Mouse (Mus musculus): ENCODE results near the gene Mettl8. TPM values are rescaled to one million over a fixed set of nuclear protein-coding genes. Genes with fewer than 3 reads are reported as not detected.

Gene Mettl8
- polyA plus RNA-seq, 1 experiment = 13.4 TPM

- no peak for TF ChIP-seq POLR2A (IDR thresholded peaks at IDR 0.05; ENCODE audit: extremely low read depth, insufficient read depth, low read length)
- no peak for TF ChIP-seq CTCF (IDR thresholded peaks at IDR 0.05; ENCODE audit: extremely low read depth, insufficient read depth, low read length)
- Histone ChIP-seq H3K4me1 (ENCODE audit: control insufficient read depth, insufficient read depth, low read length) (no peaks in the 10 kb centered on the region; the same call in 1 of the 2 replicates), H3K27ac (ENCODE audit: insufficient read depth, low read length) (no peak overlapping the region), H3K4me3 (ENCODE audit: insufficient read depth, low read length) (no peak overlapping the region)
Observed at GRCm38 (mm10) chr2:70970158-70970741, 85.1 kb downstream of the Mettl8 start.

DNA sequence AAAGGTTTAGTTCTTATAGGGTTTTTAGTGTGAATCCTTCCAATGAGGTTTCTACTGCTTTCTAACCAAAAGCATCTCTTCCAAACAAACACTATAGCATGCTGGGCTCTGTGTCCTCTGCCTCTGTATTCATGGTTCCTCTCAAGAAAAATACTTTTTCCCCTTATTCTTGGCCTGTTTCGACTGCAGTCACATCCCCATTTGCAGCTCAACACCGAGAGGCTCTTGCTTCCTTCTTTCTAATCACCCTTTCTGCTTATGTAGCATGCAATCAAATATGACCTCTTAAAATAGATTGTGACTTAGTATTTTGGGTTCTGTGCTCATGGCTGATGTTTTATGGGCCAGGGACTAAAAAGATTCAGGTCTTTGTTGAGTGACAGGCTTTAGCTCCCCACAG, 87.1 kb downstream of the Mettl8 start:
- no peak for TF ChIP-seq CTCF (IDR thresholded peaks at IDR 0.05; ENCODE audit: extremely low read depth, insufficient read depth, low read length)
- no peak for TF ChIP-seq POLR2A (IDR thresholded peaks at IDR 0.05; ENCODE audit: extremely low read depth, insufficient read depth, low read length)
- H3K4me1 ChIP-seq (ENCODE audit: control insufficient read depth, insufficient read depth, low read length) = no peaks in the 10 kb centered on the region
- H3K27ac ChIP-seq (ENCODE audit: insufficient read depth, low read length) = no peak overlapping the region
- H3K4me3 ChIP-seq (ENCODE audit: insufficient read depth, low read length) = no peak overlapping the region

GRCm38 (mm10) chr2:70967216-70967615, 88.2 kb downstream of the Mettl8 start:
- TF ChIP-seq POLR2A (IDR thresholded peaks at IDR 0.05; ENCODE audit: extremely low read depth, insufficient read depth, low read length) (no peak), CTCF (IDR thresholded peaks at IDR 0.05; ENCODE audit: extremely low read depth, insufficient read depth, low read length) (no peak)
- no peak overlapping the region for H3K4me3 ChIP-seq (ENCODE audit: insufficient read depth, low read length)
- H3K27ac ChIP-seq (ENCODE audit: insufficient read depth, low read length) = no peak overlapping the region
- no peaks in the 10 kb centered on the region for H3K4me1 ChIP-seq (ENCODE audit: control insufficient read depth, insufficient read depth, low read length)

- Histone ChIP-seq H3K27ac (ENCODE audit: insufficient read depth, low read length) (no peak overlapping the region), H3K4me3 (ENCODE audit: insufficient read depth, low read length) (no peak overlapping the region), H3K4me1 (ENCODE audit: control insufficient read depth, insufficient read depth, low read length) (peaks cover 4% of the 10 kb centered on the region; the same call in 1 of the 2 replicates)
- TF ChIP-seq CTCF (IDR thresholded peaks at IDR 0.05; ENCODE audit: extremely low read depth, insufficient read depth, low read length) = no peak
- TF ChIP-seq POLR2A (IDR thresholded peaks at IDR 0.05; ENCODE audit: extremely low read depth, insufficient read depth, low read length) = no peak
Observed at GRCm38 (mm10) chr2:70964809-70965208, 90.6 kb downstream of the Mettl8 start.

DNA sequence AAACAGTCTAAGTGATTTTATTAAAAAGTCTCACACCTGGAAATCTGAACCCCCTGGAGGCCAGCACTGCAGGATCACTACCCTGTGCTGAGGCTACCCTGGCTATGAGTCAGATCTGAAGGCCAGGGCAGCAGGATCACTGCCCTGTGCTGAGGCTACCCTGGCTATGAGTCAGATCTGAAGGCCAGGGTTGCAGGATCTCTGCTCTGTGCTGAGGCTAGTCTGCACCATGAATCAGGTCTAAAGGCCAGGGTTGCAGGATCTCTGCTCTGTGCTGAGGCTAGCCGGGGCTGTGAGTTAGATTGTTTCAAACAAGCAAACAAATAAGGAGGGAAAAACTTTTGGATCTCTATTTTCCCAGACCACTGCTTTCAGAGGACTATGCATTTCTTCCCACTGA, 92.5 kb downstream of the Mettl8 start:
- no peak for TF ChIP-seq CTCF (IDR thresholded peaks at IDR 0.05; ENCODE audit: extremely low read depth, insufficient read depth, low read length)
- no peak for TF ChIP-seq POLR2A (IDR thresholded peaks at IDR 0.05; ENCODE audit: extremely low read depth, insufficient read depth, low read length)
- Histone ChIP-seq H3K27ac (ENCODE audit: insufficient read depth, low read length) (no peak overlapping the region), H3K4me3 (ENCODE audit: insufficient read depth, low read length) (no peak overlapping the region), H3K4me1 (ENCODE audit: control insufficient read depth, insufficient read depth, low read length) (peaks cover 8% of the 10 kb centered on the region)

GRCm38 (mm10) chr2:70961086-70961941, 94.1 kb downstream of the Mettl8 start:
- no peak for TF ChIP-seq CTCF (IDR thresholded peaks at IDR 0.05; ENCODE audit: extremely low read depth, insufficient read depth, low read length)
- Histone ChIP-seq H3K27ac (ENCODE audit: insufficient read depth, low read length) (peak overlapping the region; percentile 62; the same call in 1 of the 2 replicates), H3K4me1 (ENCODE audit: control insufficient read depth, insufficient read depth, low read length) (peaks cover 10% of the 10 kb centered on the region), H3K4me3 (ENCODE audit: insufficient read depth, low read length) (no peak overlapping the region)

GRCm38 (mm10) chr2:70960090-70960489, 95.3 kb downstream of the Mettl8 start:
- Histone ChIP-seq H3K27ac (ENCODE audit: insufficient read depth, low read length) (no peak overlapping the region), H3K4me3 (ENCODE audit: insufficient read depth, low read length) (no peak overlapping the region), H3K4me1 (ENCODE audit: control insufficient read depth, insufficient read depth, low read length) (peaks cover 10% of the 10 kb centered on the region)
- TF ChIP-seq CTCF (IDR thresholded peaks at IDR 0.05; ENCODE audit: extremely low read depth, insufficient read depth, low read length) (no peak), POLR2A (IDR thresholded peaks at IDR 0.05; ENCODE audit: extremely low read depth, insufficient read depth, low read length) (no peak)

GRCm38 (mm10) chr2:70959337-70959736, 96.0 kb downstream of the Mettl8 start:
- TF ChIP-seq CTCF (IDR thresholded peaks at IDR 0.05; ENCODE audit: extremely low read depth, insufficient read depth, low read length) (no peak), POLR2A (IDR thresholded peaks at IDR 0.05; ENCODE audit: extremely low read depth, insufficient read depth, low read length) (no peak)

GRCm38 (mm10) chr2:70958536-70958935, 96.8 kb downstream of the Mettl8 start:
- TF ChIP-seq POLR2A (IDR thresholded peaks at IDR 0.05; ENCODE audit: extremely low read depth, insufficient read depth, low read length) (no peak), CTCF (IDR thresholded peaks at IDR 0.05; ENCODE audit: extremely low read depth, insufficient read depth, low read length) (no peak)
- H3K27ac ChIP-seq (ENCODE audit: insufficient read depth, low read length) = no peak overlapping the region
- H3K4me1 ChIP-seq (ENCODE audit: control insufficient read depth, insufficient read depth, low read length) = peaks cover 10% of the 10 kb centered on the region
- no peak overlapping the region for H3K4me3 ChIP-seq (ENCODE audit: insufficient read depth, low read length)

More at GRCm38 (mm10) chr2:70959337-70959736, 96.0 kb downstream of the Mettl8 start:
- Histone ChIP-seq H3K4me3 (ENCODE audit: insufficient read depth, low read length) (no peak overlapping the region), H3K27ac (ENCODE audit: insufficient read depth, low read length) (peak overlapping the region; percentile 81), H3K4me1 (ENCODE audit: control insufficient read depth, insufficient read depth, low read length) (peaks cover 10% of the 10 kb centered on the region)

DNA sequence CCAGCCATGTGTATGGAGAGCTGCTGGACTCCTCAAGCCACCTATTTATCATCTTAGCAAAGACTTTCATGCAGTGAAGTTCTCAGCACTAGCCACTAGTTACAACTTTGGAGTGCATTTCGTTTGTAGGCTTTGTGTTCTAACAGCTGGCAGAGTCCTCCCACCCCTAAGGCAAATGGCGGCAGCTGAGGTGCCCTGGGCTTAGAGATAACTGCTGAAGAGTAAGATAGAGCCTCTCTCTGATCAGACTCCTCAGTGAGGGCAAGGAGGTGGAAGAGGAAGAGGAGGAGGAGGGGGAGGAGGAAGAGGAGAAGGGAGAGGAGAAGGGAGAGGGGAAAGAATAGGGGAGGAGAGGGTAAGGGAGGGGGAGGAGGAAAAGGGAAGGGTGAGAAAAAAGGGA, 101.8 kb downstream of the Mettl8 start:
- no peak overlapping the region for H3K27ac ChIP-seq (ENCODE audit: insufficient read depth, low read length)
- H3K4me1 ChIP-seq (ENCODE audit: control insufficient read depth, insufficient read depth, low read length) = peaks cover 2% of the 10 kb centered on the region; the same call in 1 of the 2 replicates
- H3K4me3 ChIP-seq (ENCODE audit: insufficient read depth, low read length) = no peak overlapping the region
- no peak for TF ChIP-seq POLR2A (IDR thresholded peaks at IDR 0.05; ENCODE audit: extremely low read depth, insufficient read depth, low read length)
- no peak for TF ChIP-seq CTCF (IDR thresholded peaks at IDR 0.05; ENCODE audit: extremely low read depth, insufficient read depth, low read length)
